Mouse (Mus musculus) olfactory bulb, adult 2 months (tissue): Measurements from ENCODE around the gene Slc30a7.

ENCODE experiments used
- CTCF ChIP-seq: fragments of 200-500 bp; IDR thresholded peaks from 2 replicates; pipeline ENCODE4 v1.5.1; 2012; ENCODE audit warnings: low read depth, mild to moderate bottlenecking, low read length, moderate library complexity; ENCODE audit not compliant: insufficient read depth
- POLR2A ChIP-seq: fragments of 200-500 bp; IDR thresholded peaks from 2 replicates; pipeline ENCODE4 v1.6.1; 2012; ENCODE audit warnings: mild to moderate bottlenecking, low read depth, low read length, moderate library complexity; ENCODE audit not compliant: insufficient read depth

DNA sequence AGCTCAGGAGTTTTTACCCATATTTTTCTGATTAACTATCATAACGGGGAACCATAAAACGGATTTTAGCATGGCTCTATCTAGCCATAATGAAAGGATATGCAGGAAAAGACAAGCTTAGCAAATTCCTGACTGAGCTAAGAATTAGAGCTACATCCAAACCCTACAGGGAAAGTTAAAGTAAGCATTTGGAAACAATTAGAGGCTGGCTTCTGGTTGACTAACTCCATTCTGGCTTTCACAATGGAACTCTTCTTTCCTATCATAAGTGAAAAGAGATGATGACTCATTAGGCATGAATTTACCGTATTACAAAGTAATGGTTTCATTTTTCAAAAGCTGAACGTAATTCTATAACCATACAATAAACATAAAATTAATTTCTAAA is 45.2 kb downstream of the Slc30a7 start:
- TF ChIP-seq CTCF (no peak), POLR2A (no peak)
